Mouse (Mus musculus) liver, embryonic 16.5 days (tissue): Measurements from ENCODE around the gene Ncdn. TPM values are rescaled to one million over a fixed set of nuclear protein-coding genes. Genes with fewer than 3 reads are reported as not detected.
A peak's percentile ranks its signal among the peaks of the same experiment; 100 is the strongest.

Source experiments
- ATAC-seq: fragments of 200-750 bp; cut with Nextera tagmentation; 2 replicates; pipeline ENCODE4 v1.8.0; 2017; ENCODE audit warnings: low read depth, mild to moderate bottlenecking, moderate number of reproducible peaks, moderate library complexity
- H3K27ac ChIP-seq: fragments of 300-500 bp; sonication (generic); 2 replicates; pipeline ENCODE4 v1.5.1; 2014; ENCODE audit warnings: mild to moderate bottlenecking, low read length
- H3K27me3 ChIP-seq: fragments of 300-500 bp; sonication (generic); 2 replicates; pipeline ENCODE4 v1.6.1; 2014; ENCODE audit warnings: low read depth, low read length, mixed read lengths; ENCODE audit not compliant: control insufficient read depth, insufficient read depth
- H3K36me3 ChIP-seq: fragments of 300-500 bp; sonication (generic); 2 replicates; pipeline ENCODE4 v1.6.1; 2014; ENCODE audit warnings: mild to moderate bottlenecking; ENCODE audit not compliant: control insufficient read depth, insufficient read depth
- H3K4me1 ChIP-seq: fragments of 300-500 bp; sonication (generic); 2 replicates; pipeline ENCODE4 v1.6.1; 2014; ENCODE audit warnings: low read depth, low read length, mixed read lengths; ENCODE audit not compliant: control insufficient read depth
- H3K4me2 ChIP-seq: fragments of 300-500 bp; sonication (generic); 2 replicates; pipeline ENCODE4 v1.6.1; 2014; ENCODE audit warnings: low read depth, low read length, mixed read lengths
- H3K4me3 ChIP-seq: fragments of 300-500 bp; sonication (generic); 2 replicates; pipeline ENCODE4 v1.5.1; 2014; ENCODE audit warnings: low read depth, mild to moderate bottlenecking, low read length
- H3K9ac ChIP-seq: fragments of 300-500 bp; sonication (generic); 2 replicates; pipeline ENCODE4 v1.6.1; 2014; ENCODE audit warnings: low read depth, low read length
- H3K9me3 ChIP-seq: fragments of 300-500 bp; sonication (generic); replicated peaks from 2 replicates; pipeline ENCODE4 v1.6.1; 2016; ENCODE audit warnings: low read length; ENCODE audit not compliant: control insufficient read depth
- WGBS: fragments of 180-500 bp; shearing (Covaris S2); extraction: QIAGEN DNeasy Blood & Tissue Kit; methylation state at CpG from one replicate; pipeline ENCODE4 v1.1.7; 2014; ENCODE audit not compliant: insufficient replicate concordance; 5-methylcytosine and 5-hydroxymethylcytosine counted together
- polyA plus RNA-seq: library from polyadenylated mRNA; unstranded; fragments of >200 nt; fragmentation: Nextera tagmentation; extraction: Ambion mirVana; gene quantifications from 2 replicates; pipeline ENCODE4 v1.2.1, GENCODE M21; 2015

The Ncdn gene
- polyA plus RNA-seq, 1 experiment from 2014 or later: 6.7 TPM

- Histone ChIP-seq H3K36me3 (peaks cover 3% of the 10 kb centered on the region; the same call in 1 of the 2 replicates), H3K9ac (no peak overlapping the region), H3K9me3 (no peaks in the 10 kb centered on the region), H3K27ac (no peak overlapping the region), H3K4me2 (no peak overlapping the region), H3K4me3 (no peak overlapping the region), H3K4me1 (peaks cover 10% of the 10 kb centered on the region), H3K27me3 (no peaks in the 10 kb centered on the region)
- 79% methylated on average over 8 of the region's 8 CpGs for WGBS
- no peak for ATAC-seq
Observed at GRCm38 (mm10) chr4:126748381-126748780, 4.9 kb downstream of the Ncdn start.

- no peak overlapping the region for H3K4me2 ChIP-seq
- H3K4me1 ChIP-seq: no peaks in the 10 kb centered on the region
- H3K9ac ChIP-seq: no peak overlapping the region
- H3K27me3 ChIP-seq: no peaks in the 10 kb centered on the region
- H3K4me3 ChIP-seq: no peak overlapping the region
- ATAC-seq: no peak
- no peaks in the 10 kb centered on the region for H3K9me3 ChIP-seq
- H3K36me3 ChIP-seq: peaks cover 3% of the 10 kb centered on the region; the same call in 1 of the 2 replicates
- H3K27ac ChIP-seq: no peak overlapping the region
- 78% methylated on average over 10 of the region's 10 CpGs for WGBS
Observed at GRCm38 (mm10) chr4:126746194-126746840, 6.9 kb downstream of the Ncdn start.

- no peaks in the 10 kb centered on the region for H3K27me3 ChIP-seq
- H3K9me3 ChIP-seq: no peaks in the 10 kb centered on the region
- no peak overlapping the region for H3K4me3 ChIP-seq
- H3K9ac ChIP-seq: no peak overlapping the region
- no peak overlapping the region for H3K4me2 ChIP-seq
- ATAC-seq: no peak
- peaks cover 3% of the 10 kb centered on the region; the same call in 1 of the 2 replicates for H3K36me3 ChIP-seq
- no peaks in the 10 kb centered on the region for H3K4me1 ChIP-seq
- H3K27ac ChIP-seq: no peak overlapping the region
- WGBS: 42% methylated on average over 13 of the region's 13 CpGs
Observed at GRCm38 (mm10) chr4:126745506-126746193, 7.6 kb downstream of the Ncdn start.

DNA sequence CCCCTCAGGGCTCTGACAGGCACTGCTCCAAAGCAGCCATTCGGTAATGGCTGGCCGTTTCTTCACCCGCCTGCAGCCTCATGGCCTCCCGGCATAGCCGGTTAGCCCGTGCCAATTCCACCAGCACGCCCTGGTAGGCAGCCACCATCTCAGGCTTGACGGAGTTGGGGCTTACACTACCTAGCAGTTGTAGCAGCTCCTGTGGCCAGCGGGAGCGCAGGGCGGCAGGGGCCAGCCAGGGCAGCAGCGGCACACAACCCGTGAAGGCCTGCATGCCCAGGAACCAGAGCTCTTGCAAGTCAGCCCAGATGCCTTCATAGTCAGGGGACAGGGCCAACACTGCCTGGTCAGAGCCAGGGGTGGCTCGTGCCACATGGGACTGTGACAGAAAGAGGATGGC lies 8.4 kb downstream of the Ncdn start:
- Histone ChIP-seq H3K9ac (no peak overlapping the region), H3K36me3 (peaks cover 3% of the 10 kb centered on the region; the same call in 1 of the 2 replicates), H3K9me3 (no peaks in the 10 kb centered on the region), H3K27me3 (peaks cover 2% of the 10 kb centered on the region; the same call in 1 of the 2 replicates), H3K4me2 (no peak overlapping the region), H3K4me3 (no peak overlapping the region), H3K27ac (no peak overlapping the region), H3K4me1 (no peaks in the 10 kb centered on the region)
- 85% methylated on average over 14 of the region's 14 CpGs for WGBS
- ATAC-seq: no peak

- H3K4me3 ChIP-seq: no peak overlapping the region
- 0 out of 2 replicates have a peak, but pooled peaks cover 3% of the 10 kb centered on the region for H3K36me3 ChIP-seq
- H3K4me1 ChIP-seq: no peaks in the 10 kb centered on the region
- H3K27ac ChIP-seq: no peak overlapping the region
- no peak for ATAC-seq
- H3K9me3 ChIP-seq: no peaks in the 10 kb centered on the region
- 35% methylated on average over 11 of the region's 11 CpGs for WGBS
- H3K4me2 ChIP-seq: no peak overlapping the region
- no peak overlapping the region for H3K9ac ChIP-seq
- peaks cover 7% of the 10 kb centered on the region; the same call in 1 of the 2 replicates for H3K27me3 ChIP-seq
Observed at GRCm38 (mm10) chr4:126743713-126744112, 9.5 kb downstream of the Ncdn start.

DNA sequence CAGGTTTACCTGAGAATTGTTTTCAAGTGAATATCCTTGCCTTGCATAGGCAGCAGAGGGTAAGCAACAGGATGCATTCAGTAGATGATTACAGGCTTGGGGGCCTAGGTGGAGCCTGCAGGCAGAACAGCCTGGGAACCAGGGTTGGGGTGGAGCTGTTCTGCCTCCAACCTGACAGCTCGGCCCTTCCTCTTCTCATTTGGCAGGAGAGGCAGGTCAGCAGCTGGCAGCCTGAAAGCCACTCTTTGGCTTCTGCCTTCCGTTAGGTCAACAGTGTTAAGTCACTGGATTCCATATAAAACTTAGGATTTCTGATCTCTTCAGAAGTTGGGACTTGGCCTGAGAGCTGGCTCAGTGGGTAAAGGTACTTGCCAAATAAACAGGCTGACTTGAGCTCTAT lies 10.3 kb downstream of the Ncdn start:
- no peak overlapping the region for H3K4me2 ChIP-seq
- H3K4me1 ChIP-seq: no peaks in the 10 kb centered on the region
- H3K4me3 ChIP-seq: no peak overlapping the region
- ATAC-seq: no peak
- no peak overlapping the region for H3K27ac ChIP-seq
- H3K36me3 ChIP-seq: 0 out of 2 replicates have a peak, but pooled peaks cover 3% of the 10 kb centered on the region
- H3K9me3 ChIP-seq: no peaks in the 10 kb centered on the region
- WGBS: 40% methylated on average over 2 of the region's 2 CpGs
- H3K9ac ChIP-seq: no peak overlapping the region
- peaks cover 12% of the 10 kb centered on the region for H3K27me3 ChIP-seq

GRCm38 (mm10) chr4:126741448-126741847 lies 11.8 kb downstream of the Ncdn start:
- peak; percentile 45; the same call in 1 of the 2 replicates for ATAC-seq
- 0 out of 2 replicates have a peak overlapping the region, but pooled peaks have one; percentile 10 for H3K4me2 ChIP-seq

DNA sequence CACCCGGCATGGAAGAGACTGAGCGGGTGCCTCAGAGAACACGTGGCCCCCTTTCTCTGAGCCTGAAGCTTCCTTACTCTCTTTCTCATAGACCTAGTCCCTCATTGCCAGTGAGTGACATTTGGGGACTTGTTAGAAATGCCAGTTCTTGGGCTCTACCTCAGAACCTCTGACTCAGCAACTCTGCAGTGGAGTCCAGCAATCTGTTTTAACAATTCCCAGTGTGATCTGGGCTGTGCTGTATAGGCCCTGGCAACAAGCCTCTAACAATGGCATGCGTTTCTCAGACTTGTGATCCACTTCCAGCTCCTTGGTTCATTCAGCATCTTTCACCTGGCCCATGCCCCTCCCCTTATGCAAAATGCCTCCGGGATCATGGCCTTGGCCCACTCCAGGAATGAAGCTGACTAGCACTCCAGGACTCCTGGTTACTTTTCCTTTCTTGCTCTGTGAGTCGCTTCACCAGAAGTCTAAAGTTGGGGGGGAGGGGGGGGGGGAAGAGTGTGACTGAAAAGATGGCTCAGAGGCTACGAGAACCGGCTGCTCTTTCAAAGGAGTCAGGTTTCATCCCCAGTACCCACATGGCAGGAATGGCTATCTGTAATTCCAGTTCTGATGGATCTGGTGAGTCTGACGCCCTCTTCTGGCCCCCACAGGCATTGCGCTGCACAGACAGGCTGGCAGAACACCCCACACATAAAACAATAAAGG lies 13.1 kb downstream of the Ncdn start:
- Histone ChIP-seq H3K4me2 (no peak overlapping the region), H3K9me3 (no peaks in the 10 kb centered on the region), H3K4me3 (no peak overlapping the region), H3K27ac (no peak overlapping the region), H3K36me3 (no peaks in the 10 kb centered on the region), H3K4me1 (no peaks in the 10 kb centered on the region; the same call in 1 of the 2 replicates), H3K9ac (no peak overlapping the region), H3K27me3 (peaks cover 41% of the 10 kb centered on the region)
- no peak for ATAC-seq
- 38% methylated on average over 10 of the region's 10 CpGs for WGBS

More at GRCm38 (mm10) chr4:126741448-126741847, 11.8 kb downstream of the Ncdn start:
- Histone ChIP-seq H3K4me3 (no peak overlapping the region), H3K27me3 (peaks cover 28% of the 10 kb centered on the region), H3K36me3 (0 out of 2 replicates have a peak, but pooled peaks cover under 1% of the 10 kb centered on the region), H3K9me3 (no peaks in the 10 kb centered on the region), H3K27ac (no peak overlapping the region), H3K9ac (no peak overlapping the region), H3K4me1 (no peaks in the 10 kb centered on the region)
- 5% methylated on average over 12 of the region's 12 CpGs for WGBS
